ENCODE assay signal across 26 mouse cellular contexts in the genomic region with DNA sequence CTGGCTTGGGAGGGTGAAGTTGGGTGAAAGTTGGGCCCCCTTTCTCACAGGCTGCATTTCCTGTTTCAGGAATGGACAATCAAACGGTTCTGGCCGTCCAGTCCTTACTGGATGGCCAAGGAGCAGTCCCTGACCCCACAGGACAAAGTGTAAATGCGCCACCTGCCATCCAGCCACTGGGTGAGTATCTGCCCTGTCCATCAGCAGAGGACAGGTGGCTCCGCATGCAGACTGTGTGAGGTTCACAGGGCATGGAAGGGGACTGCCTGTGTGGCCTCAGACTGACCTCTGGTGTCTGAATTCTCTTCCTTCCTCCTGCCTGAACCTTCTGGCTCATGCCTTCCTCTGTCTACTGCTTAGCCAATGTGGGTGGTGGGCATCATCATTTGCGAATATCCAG. TPM values are rescaled to one million over a fixed set of nuclear protein-coding genes. Genes with fewer than 3 reads are reported as not detected.
DNase-seq lines count a peak whose midpoint lies in the region; ATAC-seq and TF ChIP-seq lines count a peak whose summit lies in the region.
"Had no signal": no experiment of that assay in that cellular context is flagged by ENCODE, and none has a peak within 500 bp of the region (broad histone marks: within the 10 kb centered on the region; RNA-seq: fewer than 3 reads in every experiment).

No protein-coding gene starts in this region.

- TF ChIP-seq POLR2A in heart, adult 2 months (IDR thresholded peaks at IDR 0.05; ENCODE audit: insufficient read depth, low read depth, low read length) = no peak

- no peak for ATAC-seq in kidney, embryonic 16.5 days (ENCODE audit: low FRiP score, low TSS enrichment)
- peak; percentile 45; the same call in 1 of the 2 replicates for ATAC-seq in intestine, postnatal 0 days
- ATAC-seq in liver, postnatal 0 days = peak; percentile 33; the same call in 1 of the 2 replicates
- ATAC-seq: inflammation-experienced regulatory T-cells, adult 6 months; midbrain, embryonic 16.5 days had no signal

- H3K9me3 ChIP-seq in kidney, embryonic 16.5 days (ENCODE audit: low read length) = 0 out of 2 replicates have a peak, but pooled peaks cover 4% of the 10 kb centered on the region
- H3K9me3 ChIP-seq in intestine, postnatal 0 days (ENCODE audit: control insufficient read depth) = no peaks in the 10 kb centered on the region
- no peaks in the 10 kb centered on the region for H3K9me3 ChIP-seq in liver, postnatal 0 days (ENCODE audit: low read length)

- TF ChIP-seq EP300 in heart, adult 2 months (IDR thresholded peaks at IDR 0.05; ENCODE audit: insufficient read depth, low read depth, low read length) = no peak
- TF ChIP-seq EP300 in liver, postnatal 0 days (IDR thresholded peaks at IDR 0.05; ENCODE audit: low read depth) = no peak

- intact Hi-C loops in heart, adult 2 months (cut with DNase I) = no loop called here

- WGBS in heart, adult 2 months = 47% methylated on average over 5 of the region's 5 CpGs
- 72% methylated on average over 5 of the region's 5 CpGs for WGBS in kidney, embryonic 16.5 days
- 61% methylated on average over 5 of the region's 5 CpGs for WGBS in intestine, postnatal 0 days
- WGBS in liver, postnatal 0 days (ENCODE audit: insufficient replicate concordance) = 55% methylated on average over 5 of the region's 5 CpGs

- H3K9ac ChIP-seq in heart, adult 2 months (ENCODE audit: low read depth, low read length) = no peak overlapping the region
- no peak overlapping the region for H3K9ac ChIP-seq in kidney, embryonic 16.5 days (replicated peaks; ENCODE audit: low read length)
- H3K9ac ChIP-seq in intestine, postnatal 0 days (ENCODE audit: low read depth, low read length) = no peak overlapping the region
- no peak overlapping the region for H3K9ac ChIP-seq in liver, postnatal 0 days (replicated peaks)
- H3K9ac ChIP-seq: hindbrain, embryonic 13.5 days; liver, embryonic 13.5 days had no signal

- peak; percentile 10; the same call in 1 of the 2 replicates for TF ChIP-seq CTCF in heart, adult 2 months (IDR thresholded peaks at IDR 0.05)
- TF ChIP-seq CTCF in intestine, postnatal 0 days (IDR thresholded peaks at IDR 0.05; ENCODE audit: low read depth) = 0 out of 2 replicates have a peak, but pooled peaks have one; percentile 21
- peak; percentile 35 for TF ChIP-seq CTCF in liver, postnatal 0 days (IDR thresholded peaks at IDR 0.05; ENCODE audit: low read depth)

- no peak overlapping the region for H3K4me2 ChIP-seq in kidney, embryonic 16.5 days (replicated peaks; ENCODE audit: low read depth, low read length)
- H3K4me2 ChIP-seq in intestine, postnatal 0 days (replicated peaks; ENCODE audit: low read depth) = no peak overlapping the region
- no peak overlapping the region for H3K4me2 ChIP-seq in liver, postnatal 0 days (ENCODE audit: low read depth, low read length)
- H3K4me2 ChIP-seq: hindbrain, embryonic 13.5 days; liver, embryonic 13.5 days had no signal

- no peaks in the 10 kb centered on the region for H3K79me2 ChIP-seq in heart, adult 2 months (replicated peaks; ENCODE audit: control insufficient read depth, insufficient read depth, low read length)

- no peak for DNase-seq in heart, adult 2 months
- no peak for DNase-seq in heart, adult 8-10 months (ENCODE audit: low spot score)
- DNase-seq in kidney, adult 8-10 months = peak; percentile 37 to 42
- no peak for DNase-seq in liver, postnatal 0 days
- no peak for DNase-seq in adrenal gland, postnatal 14 days
- no peak for DNase-seq in cerebellum, adult 8-10 months
- DNase-seq: adrenal gland, adult 2 months; cerebellum, adult 9-10 months; gastrocnemius, postnatal 10 days; heart, adult 18-20 months; left cerebral cortex, postnatal 4 days; liver, embryonic 13.5 days; lung, postnatal 10 days; thymus, postnatal 14 days had no signal

- no peak overlapping the region for H3K27ac ChIP-seq in heart, adult 2 months
- H3K27ac ChIP-seq in kidney, embryonic 16.5 days (ENCODE audit: low read length) = no peak overlapping the region
- no peak overlapping the region for H3K27ac ChIP-seq in intestine, postnatal 0 days (ENCODE audit: low read depth, low read length)
- no peak overlapping the region for H3K27ac ChIP-seq in liver, postnatal 0 days (ENCODE audit: low read depth)
- H3K27ac ChIP-seq: embryonic facial prominence, embryonic 10.5 days; hindbrain, embryonic 13.5 days; left cerebral cortex, adult 2 months; liver, embryonic 13.5 days had no signal

- no peaks in the 10 kb centered on the region for H3K36me3 ChIP-seq in heart, adult 2 months (ENCODE audit: control insufficient read depth, insufficient read depth, low read length)
- peaks cover 17% of the 10 kb centered on the region for H3K36me3 ChIP-seq in kidney, embryonic 16.5 days (ENCODE audit: insufficient read depth, low read length)
- peaks cover 16% of the 10 kb centered on the region; the same call in 1 of the 2 replicates for H3K36me3 ChIP-seq in intestine, postnatal 0 days (ENCODE audit: control insufficient read depth, insufficient read depth)
- peaks cover 6% of the 10 kb centered on the region; the same call in 1 of the 2 replicates for H3K36me3 ChIP-seq in liver, postnatal 0 days (replicated peaks; ENCODE audit: insufficient read depth, low read length)

- H3K4me3 ChIP-seq in heart, adult 2 months = no peak overlapping the region
- no peak overlapping the region for H3K4me3 ChIP-seq in kidney, embryonic 16.5 days (ENCODE audit: low read length)
- H3K4me3 ChIP-seq in intestine, postnatal 0 days (ENCODE audit: low read depth, low read length) = no peak overlapping the region
- H3K4me3 ChIP-seq in liver, postnatal 0 days (ENCODE audit: low read depth, low read length) = no peak overlapping the region
- H3K4me3 ChIP-seq: embryonic facial prominence, embryonic 10.5 days; hindbrain, embryonic 13.5 days; left cerebral cortex, adult 2 months; liver, embryonic 13.5 days had no signal

- H3K27me3 ChIP-seq in heart, adult 2 months (ENCODE audit: control insufficient read depth, insufficient read depth, low read length) = no peaks in the 10 kb centered on the region
- H3K27me3 ChIP-seq in kidney, embryonic 16.5 days (ENCODE audit: insufficient read depth, low read length) = no peaks in the 10 kb centered on the region
- H3K27me3 ChIP-seq in intestine, postnatal 0 days (replicated peaks; ENCODE audit: control insufficient read depth, insufficient read depth, low read length) = no peaks in the 10 kb centered on the region
- H3K27me3 ChIP-seq in liver, postnatal 0 days (ENCODE audit: insufficient read depth, low read length) = no peaks in the 10 kb centered on the region
- H3K27me3 ChIP-seq: hindbrain, embryonic 13.5 days; liver, embryonic 13.5 days had no signal

- H3K4me1 ChIP-seq in heart, adult 2 months (ENCODE audit: control insufficient read depth, insufficient read depth, low read length) = no peaks in the 10 kb centered on the region
- no peaks in the 10 kb centered on the region for H3K4me1 ChIP-seq in kidney, embryonic 16.5 days (ENCODE audit: insufficient read depth, low read length)
- no peaks in the 10 kb centered on the region for H3K4me1 ChIP-seq in intestine, postnatal 0 days (replicated peaks; ENCODE audit: control insufficient read depth, insufficient read depth, low read length)
- H3K4me1 ChIP-seq in liver, postnatal 0 days (ENCODE audit: insufficient read depth) = peaks cover 3% of the 10 kb centered on the region; the same call in 1 of the 2 replicates
- H3K4me1 ChIP-seq: embryonic facial prominence, embryonic 10.5 days; hindbrain, embryonic 13.5 days had no signal

RNA-seq across cellular contexts. Expression of a gene that starts 8.4 kb away (rescaled TPM):
- total RNA-seq in heart, adult 2 months (2021) = not detected
- 0.57 TPM in 1 of 2 replicates, not detected in the other for polyA plus RNA-seq in heart, adult 2 months (2012; rRNA removed)
- not detected for total RNA-seq in heart, adult 8-10 months (2022)
- 0.40 TPM in 1 of 2 replicates, not detected in the other for polyA plus RNA-seq in kidney, embryonic 16.5 days (2015; fragmentation: Nextera tagmentation; extraction: Ambion mirVana)
- polyA plus RNA-seq in intestine, postnatal 0 days (2015; fragmentation: Nextera tagmentation; extraction: Ambion mirVana) = 0.26 TPM in 1 of 2 replicates, not detected in the other
- polyA plus RNA-seq in liver, postnatal 0 days (2015; fragmentation: Nextera tagmentation; extraction: Ambion mirVana) = 0.40 and 0.45 TPM in 2 replicates
- total RNA-seq in adrenal gland, postnatal 14 days (2021) = not detected in 2 replicates
- total RNA-seq: common myeloid progenitor, adult 5-6 weeks; gastrocnemius, postnatal 10 days; heart, postnatal 25 days; layer of hippocampus, adult 8-10 months; left cerebral cortex, adult 2 months; left cerebral cortex, postnatal 4 days had no signal
- polyA plus RNA-seq: embryonic facial prominence, embryonic 10.5 days; forebrain, embryonic 11.5 days; inflammation-experienced regulatory T-cells, adult 6 months; liver, embryonic 13.5 days; neural tube, embryonic 11.5 days had no signal

RNA-seq across cellular contexts. Expression of a gene that starts 8.6 kb away (rescaled TPM):
- 1 to 10 TPM; 2.7 to 3.1 TPM for total RNA-seq in heart, adult 2 months (2021)
- polyA plus RNA-seq in heart, adult 2 months (2012; rRNA removed) = 4.0 and 4.9 TPM in 2 replicates
- 1 to 10 TPM; 2.4 to 4.3 (median 2.7) TPM for total RNA-seq in heart, adult 8-10 months (2022)
- 1.2 and 1.3 TPM in 2 replicates for polyA plus RNA-seq in kidney, embryonic 16.5 days (2015; fragmentation: Nextera tagmentation; extraction: Ambion mirVana)
- polyA plus RNA-seq in intestine, postnatal 0 days (2015; fragmentation: Nextera tagmentation; extraction: Ambion mirVana) = 0.17 and 0.44 TPM in 2 replicates
- 0.75 and 0.85 TPM in 2 replicates for polyA plus RNA-seq in liver, postnatal 0 days (2015; fragmentation: Nextera tagmentation; extraction: Ambion mirVana)
- 2.2 and 3.1 TPM in 2 replicates for total RNA-seq in adrenal gland, postnatal 14 days (2021)

RNA-seq across cellular contexts. Expression of a gene that starts 18.2 kb away (rescaled TPM):
- total RNA-seq in heart, adult 2 months (2021) = 10 to 100 TPM; 20.9 to 21.5 TPM
- 47.2 and 49.9 TPM in 2 replicates for polyA plus RNA-seq in heart, adult 2 months (2012; rRNA removed)
- total RNA-seq in heart, adult 8-10 months (2022) = 10 to 100 TPM; 25.0 to 31.0 (median 27.2) TPM
- 31.8 and 32.9 TPM in 2 replicates for polyA plus RNA-seq in kidney, embryonic 16.5 days (2015; fragmentation: Nextera tagmentation; extraction: Ambion mirVana)
- polyA plus RNA-seq in intestine, postnatal 0 days (2015; fragmentation: Nextera tagmentation; extraction: Ambion mirVana) = 62.5 and 66.6 TPM in 2 replicates
- 64.2 and 68.5 TPM in 2 replicates for polyA plus RNA-seq in liver, postnatal 0 days (2015; fragmentation: Nextera tagmentation; extraction: Ambion mirVana)
- total RNA-seq in adrenal gland, postnatal 14 days (2021) = 41.9 and 44.4 TPM in 2 replicates

RNA-seq across cellular contexts. Expression of a gene that starts 29.8 kb away (rescaled TPM):
- 100 to 1,000 TPM; 106 to 124 TPM for total RNA-seq in heart, adult 2 months (2021)
- polyA plus RNA-seq in heart, adult 2 months (2012; rRNA removed) = 64.4 and 89.4 TPM in 2 replicates
- 100 to 1,000 TPM; 119 to 132 (median 124) TPM for total RNA-seq in heart, adult 8-10 months (2022)
- 18.0 and 20.7 TPM in 2 replicates for polyA plus RNA-seq in kidney, embryonic 16.5 days (2015; fragmentation: Nextera tagmentation; extraction: Ambion mirVana)
- polyA plus RNA-seq in intestine, postnatal 0 days (2015; fragmentation: Nextera tagmentation; extraction: Ambion mirVana) = 60.8 and 62.4 TPM in 2 replicates
- 11.9 and 13.1 TPM in 2 replicates for polyA plus RNA-seq in liver, postnatal 0 days (2015; fragmentation: Nextera tagmentation; extraction: Ambion mirVana)
- 195 and 201 TPM in 2 replicates for total RNA-seq in adrenal gland, postnatal 14 days (2021)

RNA-seq across cellular contexts. Expression of a gene that starts 52.0 kb away (rescaled TPM):
- under 1 TPM; 0.39 to 0.70 TPM for total RNA-seq in heart, adult 2 months (2021)
- 1.1 and 1.2 TPM in 2 replicates for polyA plus RNA-seq in heart, adult 2 months (2012; rRNA removed)
- total RNA-seq in heart, adult 8-10 months (2022) = 1 to 10 TPM in 1 of 4 experiments, under 1 TPM in 3; 0.25 to 1.2 (median 0.47) TPM
- polyA plus RNA-seq in kidney, embryonic 16.5 days (2015; fragmentation: Nextera tagmentation; extraction: Ambion mirVana) = 11.6 and 19.6 TPM in 2 replicates
- 5.5 and 5.9 TPM in 2 replicates for polyA plus RNA-seq in intestine, postnatal 0 days (2015; fragmentation: Nextera tagmentation; extraction: Ambion mirVana)
- polyA plus RNA-seq in liver, postnatal 0 days (2015; fragmentation: Nextera tagmentation; extraction: Ambion mirVana) = 7.3 and 7.4 TPM in 2 replicates
- 12.1 and 12.2 TPM in 2 replicates for total RNA-seq in adrenal gland, postnatal 14 days (2021)

Comparison
In these comparisons a context has a peak if more than half of its experiments do, and no peak if none do; other contexts are left out.
1. DNase-seq: peak in kidney, adult 8-10 months (2 of 2); none in heart, adult 2 months (0 of 2), heart, adult 8-10 months (single experiment), liver, postnatal 0 days (single experiment), adrenal gland, postnatal 14 days (single experiment) and cerebellum, adult 8-10 months (single experiment).
2. Peak in every context shown above with its lines, with median percentiles within 50 percentile points of each other: CTCF ChIP-seq.